Mouse (Mus musculus): ENCODE data around the gene Wnt5b.
A peak's percentile ranks its signal among the peaks of the same experiment; 100 is the strongest.

The Wnt5b gene

GRCm38 (mm10) chr6:119459041-119459440 is 85.1 kb downstream of the Wnt5b start:
- no peak for DNase-seq (ENCODE audit: low read depth, low spot score)

- DNase-seq (ENCODE audit: low read depth, low spot score) = no peak
Observed at GRCm38 (mm10) chr6:119458166-119458565, 86.0 kb downstream of the Wnt5b start.

- DNase-seq (ENCODE audit: low read depth, low spot score) = no peak
Observed at GRCm38 (mm10) chr6:119451981-119452499, 92.1 kb downstream of the Wnt5b start.

GRCm38 (mm10) chr6:119450965-119451943 is 92.9 kb downstream of the Wnt5b start:
- DNase-seq (ENCODE audit: low read depth, low spot score) = no peak

- no peak for DNase-seq (ENCODE audit: low read depth, low spot score)
Observed at GRCm38 (mm10) chr6:119449060-119449499, 95.1 kb downstream of the Wnt5b start.

GRCm38 (mm10) chr6:119448321-119449059 is 95.7 kb downstream of the Wnt5b start:
- DNase-seq (ENCODE audit: low read depth, low spot score) = no peak

DNA sequence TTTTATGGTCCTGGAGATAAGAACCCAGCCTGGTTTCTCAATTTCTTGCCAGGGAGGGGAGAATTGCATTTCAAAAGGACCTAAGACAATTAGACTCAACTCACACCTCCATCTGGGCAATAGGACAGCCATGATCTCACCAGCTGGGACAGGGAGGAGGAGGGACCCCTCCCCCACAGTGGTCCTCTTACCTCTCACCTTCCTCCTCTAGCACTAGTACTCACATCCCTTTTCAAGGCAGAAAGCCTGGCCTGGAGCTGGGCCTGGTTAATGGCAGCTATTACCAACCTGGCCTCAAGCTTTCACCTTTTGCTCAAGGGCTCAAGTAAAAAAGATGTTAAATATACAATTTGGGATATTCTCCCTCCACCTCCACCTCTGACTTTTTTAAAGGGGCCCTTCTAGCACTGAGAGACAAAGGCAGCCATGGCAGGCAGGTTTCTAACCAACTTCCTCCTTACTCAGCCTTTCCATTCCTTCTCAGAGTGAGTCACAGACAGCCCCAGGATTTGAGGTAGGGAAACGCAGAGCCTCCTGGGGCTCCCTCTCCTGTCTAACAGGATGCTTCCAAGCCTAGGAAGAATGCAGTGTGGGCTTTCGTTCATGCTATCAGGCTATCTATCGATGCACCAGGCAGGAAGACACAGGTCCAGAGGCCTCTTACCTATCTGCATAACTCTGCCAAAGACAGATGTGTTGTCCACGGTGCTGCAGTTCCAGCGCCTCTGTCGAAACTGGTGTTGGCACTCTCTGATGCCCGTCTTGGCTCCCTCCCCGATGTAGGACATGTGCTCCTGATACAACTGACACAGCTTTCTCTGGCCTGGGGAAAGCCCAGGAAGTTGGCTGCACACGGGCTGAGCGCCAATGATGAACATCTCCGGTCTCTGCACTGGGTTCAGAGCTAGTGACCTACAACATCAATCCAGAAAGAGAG is 98.2 kb downstream of the Wnt5b start:
- no peak for DNase-seq (ENCODE audit: low read depth, low spot score)

- DNase-seq (ENCODE audit: low read depth, low spot score) = peak; percentile 61
Observed at GRCm38 (mm10) chr6:119443742-119444645, 100.2 kb downstream of the Wnt5b start.

DNA sequence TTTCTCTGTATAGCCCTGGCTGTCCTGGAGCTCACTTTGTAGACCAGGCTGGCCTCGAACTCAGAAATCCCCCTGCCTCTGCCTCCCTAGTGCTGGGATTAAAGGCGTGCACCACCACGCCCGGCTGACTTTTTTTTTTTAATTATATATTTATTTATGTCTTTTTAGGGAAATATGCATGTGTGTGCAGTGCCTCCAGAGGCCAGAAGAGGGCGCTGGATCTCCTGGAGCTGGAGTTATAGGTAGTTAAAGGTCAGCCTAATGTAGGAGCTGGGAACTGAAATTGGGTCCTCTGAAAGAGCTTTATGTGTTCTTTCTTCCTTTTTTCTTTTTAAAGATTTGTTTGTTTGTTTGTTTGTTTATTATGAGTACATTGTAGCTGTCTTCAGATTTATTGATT is 101.4 kb downstream of the Wnt5b start:
- peak; percentile 16 for DNase-seq (ENCODE audit: low read depth, low spot score)

- DNase-seq (ENCODE audit: low read depth, low spot score) = no peak
Observed at GRCm38 (mm10) chr6:119437894-119438761, 106.0 kb downstream of the Wnt5b start.

GRCm38 (mm10) chr6:119434394-119434793 is 109.8 kb downstream of the Wnt5b start:
- DNase-seq (ENCODE audit: low read depth, low spot score) = no peak

DNA sequence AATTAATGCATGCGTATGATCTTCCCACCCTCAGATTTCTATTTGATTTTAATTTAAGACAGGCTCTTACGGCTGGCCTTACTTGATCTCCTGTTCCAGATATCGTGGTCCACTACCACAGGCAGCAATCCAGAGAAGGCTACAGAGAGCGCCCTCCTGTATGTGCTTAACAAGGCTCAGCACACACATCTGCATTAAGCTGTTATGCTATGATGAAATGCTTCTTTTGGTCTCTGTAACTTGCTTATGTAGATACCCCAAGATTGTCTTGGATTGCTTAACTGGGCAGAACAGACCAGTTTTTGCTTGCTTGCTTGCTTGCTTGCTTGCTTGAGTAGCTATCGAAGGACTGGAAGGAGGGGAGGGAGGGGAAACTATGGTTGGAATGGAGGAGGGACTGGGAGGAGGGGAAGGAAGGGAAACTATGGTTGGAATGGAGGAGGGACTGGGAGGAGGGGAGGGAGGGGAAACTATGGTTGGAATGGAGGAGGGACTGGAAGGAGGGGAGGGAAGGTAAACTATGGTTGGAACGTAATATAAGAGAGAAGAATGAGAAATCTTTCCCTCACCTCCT is 112.3 kb downstream of the Wnt5b start:
- DNase-seq (ENCODE audit: low read depth, low spot score) = no peak

- DNase-seq (ENCODE audit: low read depth, low spot score) = no peak
Observed at GRCm38 (mm10) chr6:119430508-119430907, 113.6 kb downstream of the Wnt5b start.

DNA sequence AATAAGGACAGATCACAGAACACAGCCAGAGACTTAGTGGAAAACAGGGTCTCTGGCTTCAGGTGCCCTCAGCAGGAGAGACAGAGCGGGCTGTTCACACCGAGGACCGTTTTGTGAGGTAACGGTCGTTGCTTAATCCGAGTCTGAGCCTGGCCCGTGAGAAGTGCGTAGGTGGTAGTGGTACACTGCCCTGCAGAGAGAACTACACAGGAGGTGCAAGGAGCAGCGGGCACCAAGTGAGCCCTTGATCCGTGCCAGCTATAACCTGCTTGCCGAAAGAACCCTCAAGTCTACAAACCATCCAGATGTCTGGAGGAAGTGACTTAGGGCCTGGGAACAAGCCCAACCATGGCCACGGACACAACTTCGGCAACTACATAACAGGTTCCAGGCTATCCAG is 114.8 kb downstream of the Wnt5b start:
- DNase-seq (ENCODE audit: low read depth, low spot score) = no peak

DNA sequence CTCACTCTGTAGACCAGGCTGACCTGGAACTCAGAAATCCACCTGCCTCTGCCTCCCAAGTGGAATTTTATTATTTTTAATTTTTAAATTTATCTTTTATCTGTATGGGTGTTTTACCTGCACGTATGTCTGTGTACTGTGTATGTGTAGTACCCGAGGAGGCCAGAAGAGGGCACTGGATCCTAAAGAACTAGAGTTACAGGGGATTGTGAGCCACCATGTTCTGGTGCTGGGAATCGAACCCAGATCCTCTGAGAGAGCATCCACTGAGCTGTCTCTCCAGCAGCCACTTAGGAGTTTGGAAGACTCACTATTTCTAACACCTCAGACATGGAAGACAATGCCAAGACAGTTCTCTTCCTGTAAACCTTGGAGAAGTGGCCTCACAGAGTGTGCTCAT is 115.5 kb downstream of the Wnt5b start:
- peak; percentile 16 for DNase-seq (ENCODE audit: low read depth, low spot score)

DNA sequence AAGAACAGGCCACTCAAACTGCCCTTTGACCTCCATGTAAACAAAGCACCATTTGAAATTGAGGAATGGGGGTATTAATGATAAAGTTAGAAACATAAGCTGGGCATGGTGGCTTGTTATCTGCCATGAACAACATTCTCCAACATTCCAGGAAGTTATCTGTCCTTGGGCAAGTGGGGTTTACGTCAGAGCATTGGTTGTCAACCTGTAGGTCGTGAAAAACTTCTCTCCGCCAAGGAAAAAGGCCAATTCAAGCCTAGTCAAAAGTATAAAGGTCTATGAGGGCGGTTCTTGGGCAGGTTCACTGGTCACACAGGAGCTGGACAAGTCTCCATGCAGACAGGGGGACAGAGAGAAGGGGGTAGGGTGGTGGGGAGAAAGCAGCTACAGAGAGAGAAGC is 123.1 kb downstream of the Wnt5b start:
- no peak for DNase-seq (ENCODE audit: low read depth, low spot score)

GRCm38 (mm10) chr6:119420357-119420756 is 123.8 kb downstream of the Wnt5b start:
- DNase-seq (ENCODE audit: low read depth, low spot score) = no peak

GRCm38 (mm10) chr6:119419412-119419811 is 124.7 kb downstream of the Wnt5b start:
- DNase-seq (ENCODE audit: low read depth, low spot score) = no peak
